Mouse (Mus musculus) c-Kit-positive CD71-negative TER-119-negative erythroid progenitor cells, embryonic 14.5 days (primary cell): Measurements from ENCODE around the gene Mcl1.
"Not testable (repeated sequence)": the region's sequence is repeated elsewhere in the genome, so short reads cannot be mapped to it uniquely, and the experiment has no call there.

Source experiments
- DNase-seq: peaks from one replicate; pipeline ENCODE4 v3.0.0-alpha.2; 2013; ENCODE audit warnings: low read depth

The Mcl1 gene

GRCm38 (mm10) chr3:95686492-95687167 lies 28.0 kb downstream of the Mcl1 start:
- DNase-seq: no peak

GRCm38 (mm10) chr3:95687168-95687523 lies 28.6 kb downstream of the Mcl1 start:
- no peak for DNase-seq

DNA sequence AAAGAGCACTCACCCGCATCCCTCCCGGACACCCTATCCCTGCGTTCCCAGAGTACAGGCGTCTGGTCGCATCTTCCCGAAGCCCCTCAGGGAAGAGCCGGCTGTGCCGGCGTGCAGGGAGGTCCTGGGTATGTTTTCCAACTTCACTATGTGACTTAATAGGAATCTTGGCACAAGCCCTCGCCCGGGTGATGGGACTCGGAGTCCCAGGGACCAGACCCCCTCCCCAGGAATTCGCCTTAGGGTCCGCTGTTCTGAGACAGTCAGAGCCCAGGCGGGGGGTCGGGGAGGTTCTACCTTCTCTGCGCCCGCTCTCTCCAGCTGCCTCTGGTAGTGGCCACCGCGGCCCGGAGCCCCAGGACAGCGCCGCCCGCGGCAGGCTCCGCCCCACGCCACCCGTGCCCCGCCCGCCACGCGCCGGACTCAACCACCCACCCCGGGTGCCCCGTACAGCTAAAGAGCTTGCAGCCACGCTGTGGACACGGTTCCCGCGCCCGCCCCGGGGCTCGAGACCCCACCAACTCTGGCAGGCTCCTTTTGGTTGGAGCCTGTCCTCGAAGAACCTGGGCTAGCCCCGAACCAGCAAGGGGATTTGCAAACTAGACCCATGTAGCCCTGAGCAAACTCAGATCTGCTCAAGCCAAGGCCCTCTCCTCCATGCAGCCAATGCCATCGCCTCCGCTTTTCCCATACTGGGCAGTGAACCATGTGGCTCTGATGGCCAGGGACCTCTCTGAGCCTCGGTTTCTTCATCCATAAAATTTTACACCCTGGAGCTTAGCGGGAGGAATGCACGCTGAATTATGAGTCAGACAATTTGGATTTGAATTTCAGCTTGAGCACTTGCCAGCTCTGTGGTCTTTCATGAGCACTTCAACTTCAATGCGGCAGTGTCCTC lies 29.2 kb downstream of the Mcl1 start, which contains the start of gene Adamtsl4:
TSS of gene Adamtsl4 (minus strand) at position 394 of the 898 bp plus-strand sequence.
- no peak for DNase-seq

- no peak for DNase-seq
Measured at GRCm38 (mm10) chr3:95689171-95689915, 30.8 kb downstream of the Mcl1 start.

- no peak for DNase-seq
Measured at GRCm38 (mm10) chr3:95689940-95690339, 31.4 kb downstream of the Mcl1 start.

DNA sequence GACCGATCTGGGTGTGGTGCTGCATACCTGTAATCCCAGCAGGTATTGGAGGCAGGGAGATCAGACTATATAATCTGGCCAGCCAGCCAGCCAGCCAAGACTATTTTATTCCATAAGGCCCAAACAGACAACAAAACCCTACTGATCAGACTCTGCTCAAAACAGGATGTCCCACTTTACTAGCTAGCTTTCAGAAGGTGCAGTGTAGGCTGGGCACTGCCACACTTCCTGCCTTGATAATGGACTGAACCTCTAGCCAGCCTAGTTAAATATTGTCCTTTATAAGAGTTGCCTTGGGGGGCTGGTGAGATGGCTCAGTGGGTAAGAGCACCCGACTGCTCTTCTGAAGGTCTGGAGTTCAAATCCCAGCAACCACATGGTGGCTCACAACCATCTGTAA lies 32.0 kb downstream of the Mcl1 start:
- DNase-seq: not testable (repeated sequence)

GRCm38 (mm10) chr3:95692677-95693076 lies 34.1 kb downstream of the Mcl1 start:
- DNase-seq: no peak

GRCm38 (mm10) chr3:95693821-95694807 lies 35.5 kb downstream of the Mcl1 start:
- no peak for DNase-seq

- no peak for DNase-seq
Measured at GRCm38 (mm10) chr3:95694808-95695703, 36.5 kb downstream of the Mcl1 start.

GRCm38 (mm10) chr3:95695796-95696195 lies 37.2 kb downstream of the Mcl1 start:
- DNase-seq: no peak

- no peak for DNase-seq
Measured at GRCm38 (mm10) chr3:95696360-95696759, 37.8 kb downstream of the Mcl1 start.

DNA sequence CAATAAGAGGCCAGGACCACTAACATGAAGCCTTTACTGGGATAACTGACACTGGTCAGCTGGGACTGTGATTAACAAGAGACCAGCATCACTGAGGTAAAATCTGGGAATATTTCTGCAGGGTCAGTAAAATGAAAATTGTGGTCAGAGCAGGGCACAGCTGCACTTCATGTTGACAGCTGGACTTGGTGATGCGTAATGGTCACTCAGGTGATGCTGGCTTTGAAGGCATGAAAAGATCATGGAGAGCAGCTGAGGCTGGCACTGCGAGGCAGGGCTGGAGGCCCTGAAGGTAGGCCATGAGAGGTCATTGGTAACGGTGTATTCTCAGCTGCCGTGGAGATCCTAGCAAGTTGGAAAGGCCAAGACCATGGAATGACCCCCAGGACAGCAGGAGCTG lies 39.7 kb downstream of the Mcl1 start:
- no peak for DNase-seq

DNA sequence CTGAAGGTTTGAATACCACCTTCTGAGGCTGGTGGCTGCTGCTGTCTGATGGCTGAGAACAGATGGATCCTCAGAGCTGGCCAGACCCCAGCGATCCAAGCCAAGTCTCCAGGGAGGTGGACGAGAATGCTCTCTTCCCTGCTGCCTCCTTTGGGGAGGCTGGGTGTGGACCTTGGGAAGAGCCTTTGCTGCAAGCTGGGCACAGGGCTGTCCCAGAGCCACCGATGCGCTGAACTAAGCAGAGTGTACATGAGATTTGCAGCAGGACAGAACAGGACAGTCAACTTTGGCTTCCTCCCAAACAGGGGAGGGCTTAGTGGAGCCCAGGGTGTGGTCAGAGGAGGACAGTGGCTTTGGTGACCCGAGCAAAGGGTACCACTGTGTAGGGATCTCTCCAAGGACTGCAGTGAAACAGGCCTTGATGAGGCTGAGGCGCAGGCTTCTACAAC lies 41.7 kb downstream of the Mcl1 start:
- no peak for DNase-seq

- DNase-seq: no peak
Measured at GRCm38 (mm10) chr3:95701085-95701484, 42.5 kb downstream of the Mcl1 start.

- no peak for DNase-seq
Measured at GRCm38 (mm10) chr3:95701877-95702540, 43.4 kb downstream of the Mcl1 start.

DNA sequence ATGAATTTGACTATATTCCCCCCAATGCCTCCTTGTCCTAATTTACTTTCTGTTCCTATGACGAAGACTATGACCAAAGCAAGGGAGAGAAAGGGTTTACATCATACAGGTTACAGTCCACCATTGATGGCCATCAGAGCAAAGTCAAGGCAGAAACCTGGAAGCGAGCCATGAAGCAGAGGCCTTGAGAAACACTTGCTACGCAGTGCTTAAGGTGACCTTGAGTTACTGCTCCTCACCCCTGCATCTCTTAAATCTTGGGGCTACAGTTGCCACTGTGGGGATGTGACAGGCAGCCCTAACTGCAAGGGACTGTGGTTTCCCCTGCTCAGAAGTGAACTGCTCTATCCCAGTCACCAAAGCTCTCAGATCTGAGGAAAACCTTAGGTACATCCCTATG lies 44.7 kb downstream of the Mcl1 start:
- no peak for DNase-seq

GRCm38 (mm10) chr3:95704612-95705011 lies 46.0 kb downstream of the Mcl1 start:
- DNase-seq: no peak

GRCm38 (mm10) chr3:95706273-95706672 lies 47.7 kb downstream of the Mcl1 start:
- DNase-seq: no peak

- DNase-seq: no peak
Measured at GRCm38 (mm10) chr3:95707497-95707896, 48.9 kb downstream of the Mcl1 start.

DNA sequence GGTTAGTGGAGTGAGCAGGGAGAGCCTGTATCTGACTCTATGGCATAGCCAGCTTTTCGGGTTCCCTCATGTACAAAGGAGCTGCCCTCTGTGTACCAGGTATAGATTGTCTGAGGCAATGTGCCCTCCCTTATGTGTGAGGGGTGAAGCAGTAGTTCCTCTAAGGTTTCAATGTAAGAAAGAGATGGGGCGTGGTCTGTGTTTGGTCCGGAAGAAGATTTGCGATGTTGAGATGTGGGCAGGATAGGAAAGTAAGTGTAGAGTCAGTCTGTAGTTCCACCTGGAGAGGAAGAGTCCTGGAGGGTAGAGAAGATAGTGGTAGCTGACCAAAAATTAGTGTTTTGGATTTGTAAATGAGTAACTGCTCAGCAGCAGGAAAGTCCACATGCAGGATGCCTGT lies 50.5 kb downstream of the Mcl1 start:
- no peak for DNase-seq
